Mouse (Mus musculus) embryonic facial prominence, embryonic 15.5 days (tissue): ENCODE data around the gene Lax1. TPM values are rescaled to one million over a fixed set of nuclear protein-coding genes. Genes with fewer than 3 reads are reported as not detected.
"Not testable (repeated sequence)": the region's sequence is repeated elsewhere in the genome, so short reads cannot be mapped to it uniquely, and the experiment has no call there.

ENCODE experiments used
- ATAC-seq: fragments of 200-750 bp; cut with Nextera tagmentation; 2 replicates; pipeline ENCODE4 v1.8.0; 2017; ENCODE audit warnings: low read depth, moderate TSS enrichment; ENCODE audit not compliant: insufficient number of reproducible peaks, low FRiP score, low TSS enrichment
- H3K27ac ChIP-seq: fragments of 300-500 bp; sonication (generic); replicated peaks from 2 replicates; pipeline ENCODE4 v1.5.1; 2015; ENCODE audit warnings: mild to moderate bottlenecking, inconsistent platforms
- H3K27me3 ChIP-seq: fragments of 300-500 bp; sonication (generic); 2 replicates; pipeline ENCODE4 v1.6.1; 2015; ENCODE audit warnings: inconsistent platforms
- H3K36me3 ChIP-seq: fragments of 300-500 bp; sonication (generic); 2 replicates; pipeline ENCODE4 v1.6.1; 2015; ENCODE audit warnings: mild to moderate bottlenecking, inconsistent platforms
- H3K4me1 ChIP-seq: fragments of 300-500 bp; sonication (generic); 2 replicates; pipeline ENCODE4 v1.6.1; 2015; ENCODE audit warnings: inconsistent platforms
- H3K4me2 ChIP-seq: fragments of 300-500 bp; sonication (generic); replicated peaks from 2 replicates; pipeline ENCODE4 v1.6.1; 2015; ENCODE audit warnings: mild to moderate bottlenecking, inconsistent platforms
- H3K4me3 ChIP-seq: fragments of 300-500 bp; sonication (generic); replicated peaks from 2 replicates; pipeline ENCODE4 v1.5.1; 2015; ENCODE audit warnings: mild to moderate bottlenecking, inconsistent platforms
- H3K9ac ChIP-seq: fragments of 300-500 bp; sonication (generic); 2 replicates; pipeline ENCODE4 v1.6.1; 2015; ENCODE audit warnings: inconsistent platforms
- H3K9me3 ChIP-seq: fragments of 300-500 bp; sonication (generic); replicated peaks from 2 replicates; pipeline ENCODE4 v1.6.1; 2016; ENCODE audit warnings: inconsistent platforms
- WGBS: fragments of 180-500 bp; shearing (Covaris S2); methylation state at CpG from one replicate; pipeline ENCODE4 v1.1.7; 2015; 5-methylcytosine and 5-hydroxymethylcytosine counted together
- polyA plus RNA-seq: library from polyadenylated mRNA; unstranded; fragments of >200 nt; fragmentation: Nextera tagmentation; extraction: Ambion mirVana; gene quantifications from 2 replicates; pipeline ENCODE4 v1.2.1, GENCODE M21; 2015

Gene Lax1
- polyA plus RNA-seq, 1 experiment from 2014 or later: 0.45 TPM

- Histone ChIP-seq H3K9me3 (no peaks in the 10 kb centered on the region), H3K4me2 (no peak overlapping the region), H3K9ac (no peak overlapping the region), H3K27ac (peak overlapping the region; percentile 51), H3K27me3 (no peaks in the 10 kb centered on the region), H3K4me1 (peaks cover 21% of the 10 kb centered on the region), H3K36me3 (peaks cover 21% of the 10 kb centered on the region), H3K4me3 (no peak overlapping the region)
- no peak for ATAC-seq
- WGBS: 42% methylated on average over 12 of the region's 12 CpGs
Measured at GRCm38 (mm10) chr1:133712288-133713008, 22.5 kb upstream of the Lax1 start.

GRCm38 (mm10) chr1:133711376-133711775, 21.5 kb upstream of the Lax1 start:
- Histone ChIP-seq H3K4me2 (no peak overlapping the region), H3K36me3 (peaks cover 22% of the 10 kb centered on the region), H3K9me3 (no peaks in the 10 kb centered on the region), H3K9ac (no peak overlapping the region), H3K4me1 (peaks cover 21% of the 10 kb centered on the region), H3K27ac (no peak overlapping the region), H3K4me3 (no peak overlapping the region), H3K27me3 (no peaks in the 10 kb centered on the region)
- ATAC-seq: no peak
- WGBS: 24% methylated on average over 6 of the region's 6 CpGs

- H3K4me2 ChIP-seq: no peak overlapping the region
- H3K27ac ChIP-seq: no peak overlapping the region
- ATAC-seq: no peak
- no peaks in the 10 kb centered on the region for H3K27me3 ChIP-seq
- 58% methylated on average over 6 of the region's 6 CpGs for WGBS
- no peak overlapping the region for H3K4me3 ChIP-seq
- peaks cover 21% of the 10 kb centered on the region for H3K4me1 ChIP-seq
- H3K9ac ChIP-seq: no peak overlapping the region
- no peaks in the 10 kb centered on the region for H3K9me3 ChIP-seq
- peaks cover 27% of the 10 kb centered on the region for H3K36me3 ChIP-seq
Measured at GRCm38 (mm10) chr1:133710895-133711294, 21.0 kb upstream of the Lax1 start.

GRCm38 (mm10) chr1:133709292-133709691, 19.4 kb upstream of the Lax1 start:
- Histone ChIP-seq H3K4me3 (no peak overlapping the region), H3K9me3 (no peaks in the 10 kb centered on the region), H3K27ac (no peak overlapping the region), H3K36me3 (peaks cover 24% of the 10 kb centered on the region), H3K4me1 (peaks cover 21% of the 10 kb centered on the region), H3K9ac (no peak overlapping the region), H3K27me3 (no peaks in the 10 kb centered on the region), H3K4me2 (no peak overlapping the region)
- ATAC-seq: no peak
- 75% methylated on average over 3 of the region's 3 CpGs for WGBS

GRCm38 (mm10) chr1:133701824-133702223, 11.9 kb upstream of the Lax1 start:
- H3K4me3 ChIP-seq, H3K9ac ChIP-seq, H3K4me1 ChIP-seq, H3K27me3 ChIP-seq, H3K36me3 ChIP-seq, H3K4me2 ChIP-seq, ATAC-seq, H3K27ac ChIP-seq, H3K9me3 ChIP-seq: not testable (repeated sequence)
- 27% methylated on average over 1 of the region's 2 CpGs for WGBS

- no peak overlapping the region for H3K4me3 ChIP-seq
- H3K27ac ChIP-seq: no peak overlapping the region
- H3K4me1 ChIP-seq: peaks cover 34% of the 10 kb centered on the region
- H3K4me2 ChIP-seq: no peak overlapping the region
- ATAC-seq: no peak
- no peak overlapping the region for H3K9ac ChIP-seq
- no peaks in the 10 kb centered on the region for H3K36me3 ChIP-seq
- H3K9me3 ChIP-seq: no peaks in the 10 kb centered on the region
- no peaks in the 10 kb centered on the region for H3K27me3 ChIP-seq
- 91% methylated on average over 12 of the region's 12 CpGs for WGBS
Measured at GRCm38 (mm10) chr1:133697935-133698620, 8.2 kb upstream of the Lax1 start.

- Histone ChIP-seq H3K27me3 (no peaks in the 10 kb centered on the region), H3K9ac (no peak overlapping the region)
- ATAC-seq: peak; percentile 48
Measured at GRCm38 (mm10) chr1:133695901-133696300, 6.0 kb upstream of the Lax1 start.

GRCm38 (mm10) chr1:133694876-133695275, 5.0 kb upstream of the Lax1 start:
- no peak overlapping the region for H3K4me3 ChIP-seq
- H3K9me3 ChIP-seq: no peaks in the 10 kb centered on the region
- no peaks in the 10 kb centered on the region for H3K27me3 ChIP-seq
- H3K4me2 ChIP-seq: no peak overlapping the region
- H3K27ac ChIP-seq: peak overlapping the region; percentile 67
- peak; percentile 16; the same call in 1 of the 2 replicates for ATAC-seq
- no peaks in the 10 kb centered on the region for H3K36me3 ChIP-seq
- H3K4me1 ChIP-seq: peaks cover 36% of the 10 kb centered on the region
- 76% methylated on average over 1 of the region's 1 CpGs for WGBS
- no peak overlapping the region for H3K9ac ChIP-seq

More at GRCm38 (mm10) chr1:133695901-133696300, 6.0 kb upstream of the Lax1 start:
- H3K4me2 ChIP-seq: 0 out of 2 replicates have a peak overlapping the region, but pooled peaks have one; percentile 13
- H3K9me3 ChIP-seq: no peaks in the 10 kb centered on the region
- H3K4me3 ChIP-seq: no peak overlapping the region
- WGBS: 26% methylated on average over 7 of the region's 7 CpGs
- H3K4me1 ChIP-seq: peaks cover 34% of the 10 kb centered on the region
- no peaks in the 10 kb centered on the region for H3K36me3 ChIP-seq
- peak overlapping the region; percentile 87 for H3K27ac ChIP-seq

- H3K36me3 ChIP-seq: no peaks in the 10 kb centered on the region
- no peak for ATAC-seq
- H3K9me3 ChIP-seq: no peaks in the 10 kb centered on the region
- H3K27ac ChIP-seq: peak overlapping the region; percentile 67
- H3K4me1 ChIP-seq: peaks cover 39% of the 10 kb centered on the region
- no peak overlapping the region for H3K4me3 ChIP-seq
- H3K9ac ChIP-seq: no peak overlapping the region
- 17% methylated on average over 1 of the region's 1 CpGs for WGBS
- H3K4me2 ChIP-seq: no peak overlapping the region
- H3K27me3 ChIP-seq: no peaks in the 10 kb centered on the region
Measured at GRCm38 (mm10) chr1:133694301-133694700, 4.4 kb upstream of the Lax1 start.

GRCm38 (mm10) chr1:133693536-133694114, 3.7 kb upstream of the Lax1 start:
- Histone ChIP-seq H3K4me1 (peaks cover 39% of the 10 kb centered on the region), H3K4me2 (no peak overlapping the region), H3K27ac (peak overlapping the region; percentile 67; the same call in 1 of the 2 replicates), H3K27me3 (no peaks in the 10 kb centered on the region), H3K9ac (no peak overlapping the region), H3K4me3 (no peak overlapping the region), H3K36me3 (no peaks in the 10 kb centered on the region), H3K9me3 (no peaks in the 10 kb centered on the region)
- 55% methylated on average over 11 of the region's 11 CpGs for WGBS
- no peak for ATAC-seq

GRCm38 (mm10) chr1:133692195-133692594, 2.3 kb upstream of the Lax1 start:
- Histone ChIP-seq H3K4me1 (peaks cover 39% of the 10 kb centered on the region), H3K27ac (no peak overlapping the region; the same call in 1 of the 2 replicates), H3K36me3 (no peaks in the 10 kb centered on the region), H3K4me3 (no peak overlapping the region), H3K9me3 (no peaks in the 10 kb centered on the region), H3K4me2 (no peak overlapping the region), H3K27me3 (no peaks in the 10 kb centered on the region), H3K9ac (no peak overlapping the region)
- ATAC-seq: no peak
- 40% methylated on average over 4 of the region's 4 CpGs for WGBS
